Mouse (Mus musculus) erythroblast, embryonic 14.5 days (primary cell): ENCODE measurements around the gene Mylk3.

ENCODE experiments used
- GATA1 ChIP-seq: IDR thresholded peaks from 2 replicates; pipeline ENCODE4 v1.6.1; 2012; ENCODE audit warnings: low read length, inconsistent platforms, mixed read lengths
- TAL1 ChIP-seq: IDR thresholded peaks from 3 replicates; pipeline ENCODE4 v1.6.1; 2012; ENCODE audit warnings: low read length, inconsistent platforms, mixed read lengths

DNA sequence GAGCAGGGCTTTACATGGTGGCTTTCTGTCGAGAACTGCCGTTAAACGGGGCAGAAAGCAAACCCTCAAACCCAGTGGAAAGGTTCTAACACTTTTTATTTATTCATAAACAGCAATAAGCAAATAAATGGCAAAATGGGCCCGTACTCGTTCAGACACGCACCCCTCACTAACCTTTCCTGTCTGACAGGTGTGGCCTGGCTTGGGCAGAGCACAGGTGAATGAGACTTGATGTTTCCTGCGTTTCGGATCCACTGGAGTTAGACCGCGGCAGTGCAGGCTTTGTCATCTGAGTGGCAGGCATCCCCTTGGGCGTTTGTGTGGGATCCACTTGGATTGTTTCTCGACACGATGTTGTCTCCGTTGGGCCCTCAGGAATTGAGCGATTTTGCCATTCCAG lies 64.2 kb downstream of the Mylk3 start:
- no peak for TF ChIP-seq GATA1
- TF ChIP-seq TAL1, result no peak
